Mouse (Mus musculus): ENCODE results near the gene Prrt4. TPM values are rescaled to one million over a fixed set of nuclear protein-coding genes. Genes with fewer than 3 reads are reported as not detected.

Gene Prrt4
- polyA plus RNA-seq, 1 experiment from 2014 or later, result 2.4 TPM

GRCm38 (mm10) chr6:29126878-29127426 is 52.4 kb downstream of the Prrt4 start:
- Histone ChIP-seq H3K36me3 (peaks cover 70% of the 10 kb centered on the region), H3K4me3 (no peak overlapping the region), H3K9me3 (replicated peaks) (no peaks in the 10 kb centered on the region), H3K27me3 (no peaks in the 10 kb centered on the region), H3K4me2 (replicated peaks) (no peak overlapping the region), H3K27ac (no peak overlapping the region), H3K9ac (no peak overlapping the region), H3K4me1 (no peaks in the 10 kb centered on the region)
- WGBS, result 94% methylated on average over 7 of the region's 7 CpGs
- no peak for ATAC-seq (ENCODE audit: low FRiP score)

DNA sequence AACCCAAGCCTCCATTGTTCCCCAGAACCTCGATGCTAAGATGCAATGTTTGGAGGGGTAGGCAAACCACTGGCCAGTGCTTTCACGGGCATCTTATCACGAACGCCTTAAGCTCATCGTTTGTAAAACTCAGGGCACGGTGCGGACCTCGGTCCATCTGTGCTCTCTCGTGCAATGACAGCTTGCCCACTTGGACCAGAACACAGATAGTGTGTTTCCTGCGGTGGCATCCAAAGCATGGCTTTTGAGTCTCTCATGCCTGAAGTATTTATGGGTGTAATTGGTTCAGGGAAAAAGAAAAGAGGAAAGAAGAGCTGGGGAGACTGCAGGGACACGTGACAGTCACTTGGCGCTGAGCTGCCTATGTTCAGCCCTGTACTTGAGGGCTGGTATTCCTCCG is 59.4 kb downstream of the Prrt4 start:
- no peak overlapping the region for H3K27ac ChIP-seq
- 92% methylated on average over 13 of the region's 13 CpGs for WGBS

More for the DNA sequence above, 59.4 kb downstream of the Prrt4 start:
- Histone ChIP-seq H3K4me3 (no peak overlapping the region), H3K4me1 (0 out of 2 replicates have a peak, but pooled peaks cover 7% of the 10 kb centered on the region), H3K9me3 (replicated peaks) (no peaks in the 10 kb centered on the region), H3K36me3 (peaks cover 11% of the 10 kb centered on the region), H3K27me3 (no peaks in the 10 kb centered on the region), H3K4me2 (replicated peaks) (no peak overlapping the region), H3K9ac (no peak overlapping the region)
- ATAC-seq (ENCODE audit: low FRiP score), result no peak

Small RNA genes lying within 50 kb of the gene (microRNA-seq; reads per million reads assigned to microRNA genes)
- gene Gm24303, result not detected

Other genes with a start within 250 kb of the Prrt4 start
- gene Lep, start 119.4 kb downstream of the Prrt4 start, polyA plus RNA-seq (2016; fragmentation: Nextera tagmentation; extraction: Ambion mirVana), result not detected in 2 replicates
- 57.7 and 61.0 TPM in 2 replicates for gene Rbm28, start 14.6 kb downstream of the Prrt4 start, polyA plus RNA-seq (2016; fragmentation: Nextera tagmentation; extraction: Ambion mirVana)
- gene Impdh1, start 36.8 kb upstream of the Prrt4 start, polyA plus RNA-seq (2016; fragmentation: Nextera tagmentation; extraction: Ambion mirVana), result 49.9 and 52.4 TPM in 2 replicates
- 31.8 and 32.1 TPM in 2 replicates for gene Hilpda, start 92.9 kb upstream of the Prrt4 start, polyA plus RNA-seq (2016; fragmentation: Nextera tagmentation; extraction: Ambion mirVana)
- gene Fam71f2, start 100.0 kb upstream of the Prrt4 start, polyA plus RNA-seq (2016; fragmentation: Nextera tagmentation; extraction: Ambion mirVana), result 0.65 and 0.72 TPM in 2 replicates
- 0.27 TPM in 1 of 2 replicates, not detected in the other for gene Fam71f1, start 139.6 kb upstream of the Prrt4 start, polyA plus RNA-seq (2016; fragmentation: Nextera tagmentation; extraction: Ambion mirVana)
- 261 and 265 TPM in 2 replicates for gene Calu, start 168.5 kb upstream of the Prrt4 start, polyA plus RNA-seq (2016; fragmentation: Nextera tagmentation; extraction: Ambion mirVana)
- gene Opn1sw, start 208.9 kb upstream of the Prrt4 start, polyA plus RNA-seq (2016; fragmentation: Nextera tagmentation; extraction: Ambion mirVana), result 0.25 and 0.38 TPM in 2 replicates
- 35.6 and 36.0 TPM in 2 replicates for gene Ccdc136, start 216.7 kb upstream of the Prrt4 start, polyA plus RNA-seq (2016; fragmentation: Nextera tagmentation; extraction: Ambion mirVana)

Measured in hindbrain, embryonic 12.5 days (tissue).